Mouse (Mus musculus) Patski (cell line): ENCODE data around the gene Fyco1. TPM values are rescaled to one million over a fixed set of nuclear protein-coding genes. Genes with fewer than 3 reads are reported as not detected.
A peak's percentile ranks its signal among the peaks of the same experiment; 100 is the strongest.

Source experiments
- ATAC-seq: fragments of 100-300 bp; one replicate; pipeline ENCODE4 v1.8.0; 2021
- CTCF ChIA-PET: fragments of 350-600 bp; sonication (Branson Sonifier 250); formaldehyde crosslinking; loops from one replicate; lab custom pipeline; 2022; ENCODE audit warnings: inconsistent platforms; lab: Charles Lee
- POLR2A ChIA-PET: fragments of 350-600 bp; sonication (Branson Sonifier 250); formaldehyde crosslinking; loops from one replicate; lab custom pipeline; 2022; ENCODE audit warnings: antibody characterized with exemption, inconsistent platforms; lab: Charles Lee
- DNase-seq: peaks from one replicate; pipeline ENCODE4 v3.0.0-alpha.2; 2011; ENCODE audit warnings: low read depth, low spot score
- H3K27me3 ChIP-seq: fragments of 371-371 bp; one replicate; pipeline ENCODE4 v1.5.1; 2021
- CTCF ChIP-seq: fragments of 100-300 bp; IDR thresholded peaks from one replicate; pipeline ENCODE4 v1.5.1; 2021
- in situ Hi-C: fragments of 300-500 bp; cut with MboI; formaldehyde crosslinking; loops from 3 replicates; pipeline ENCODE4 v1.11.1; 2018; ENCODE audit warnings: low pct_unique_long_range_greater_than_20kb, mixed read lengths
- polyA plus RNA-seq: library from polyadenylated mRNA; unstranded; gene quantifications from one replicate; pipeline ENCODE4 v1.2.3, GENCODE M21; 2021

Fyco1 gene
- polyA plus RNA-seq = 22.6 TPM

DNA sequence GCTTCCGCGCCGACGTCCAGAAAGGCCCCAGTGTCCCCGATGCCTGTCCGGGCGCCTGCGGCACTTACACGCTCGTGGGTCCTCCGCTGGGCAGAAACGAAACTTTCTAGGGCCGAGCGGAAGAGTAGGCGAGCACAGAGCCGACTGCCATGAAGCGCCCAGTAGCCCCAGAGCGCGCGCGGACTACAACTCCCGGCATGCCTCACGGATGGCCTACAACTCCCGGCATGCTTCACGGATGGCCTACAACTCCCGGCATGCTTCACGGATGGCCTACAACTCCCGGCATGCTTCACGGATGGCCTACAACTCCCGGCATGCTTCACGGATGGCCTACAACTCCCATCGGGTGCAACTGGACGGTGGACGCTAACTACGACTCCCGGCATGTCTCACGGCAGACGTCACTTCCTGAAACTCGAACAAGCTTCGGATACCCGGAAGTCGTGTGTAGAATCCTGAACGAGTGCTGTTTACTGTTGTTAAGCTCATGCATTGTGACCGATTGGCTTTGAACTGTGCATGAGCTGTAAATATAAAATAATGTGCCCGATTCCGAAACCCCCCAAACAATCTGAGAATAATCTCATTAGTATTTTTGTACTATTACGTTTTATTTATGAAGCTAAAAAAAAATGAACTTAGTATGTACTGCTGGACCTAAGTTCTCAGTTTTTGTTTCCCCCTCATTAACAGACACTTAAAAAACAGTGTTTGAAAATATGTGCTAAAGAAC lies at the start of gene Fyco1:
TSS of gene Fyco1 (minus strand) at position 187 of the 736 bp plus-strand sequence.
- TF ChIP-seq CTCF = no peak
- in situ Hi-C loops = no loop called here
- no peaks in the 10 kb centered on the region for H3K27me3 ChIP-seq
- ChIA-PET POLR2A (no interaction called here), CTCF (no interaction called here)
- ATAC-seq = peak; percentile 91
- peak; percentile 57 for DNase-seq

DNA sequence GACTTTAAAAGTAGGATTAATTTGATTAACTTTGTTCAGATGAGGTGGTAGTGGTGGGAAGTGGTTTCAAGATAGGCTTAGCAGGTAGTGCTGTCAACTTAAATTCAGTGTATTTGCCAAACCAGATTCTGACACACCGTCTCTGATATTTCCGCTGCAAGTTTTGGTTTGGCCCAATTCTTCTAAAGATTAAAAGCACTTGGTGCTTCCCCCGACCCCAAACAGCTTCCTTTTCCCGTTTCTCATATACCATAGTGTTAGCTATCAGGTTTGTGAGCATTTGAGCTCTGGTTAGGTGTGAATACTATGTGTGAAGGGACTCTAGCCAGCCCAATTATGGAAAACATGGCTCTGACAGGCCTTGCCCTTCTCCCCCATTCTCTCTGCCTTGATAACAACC lies 20.4 kb upstream of the Fyco1 start:
- ATAC-seq = no peak
- POLR2A ChIA-PET = no interaction called here
- in situ Hi-C loops = no loop called here

DNA sequence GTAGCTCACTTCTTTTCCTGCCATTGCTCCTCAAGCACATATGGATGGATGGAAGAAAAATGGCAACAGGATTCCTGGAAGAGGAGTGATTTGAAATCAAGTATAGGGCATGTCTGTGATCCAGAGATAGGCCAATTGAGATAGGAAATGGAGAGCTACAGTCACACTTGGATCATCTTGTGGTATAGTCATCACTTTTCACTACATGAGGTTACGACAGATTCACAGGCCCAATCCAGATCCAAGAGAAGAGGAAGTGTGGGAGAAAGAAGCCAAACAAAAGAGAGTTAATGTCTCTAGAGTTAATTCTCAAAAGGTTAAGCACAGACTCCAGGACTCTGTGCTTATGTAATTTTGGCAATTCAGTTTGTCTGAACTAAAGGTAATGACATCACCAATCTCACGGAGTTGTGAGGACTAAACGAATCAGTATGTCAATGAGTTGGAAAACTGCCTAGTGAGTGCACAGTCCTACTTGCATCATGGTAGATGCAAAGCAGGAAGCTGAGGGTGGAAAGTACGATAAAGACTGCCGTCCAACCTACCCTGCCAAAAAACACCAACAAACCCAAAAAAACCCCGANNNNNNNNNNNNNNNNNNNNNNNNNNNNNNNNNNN lies 17.6 kb upstream of the Fyco1 start:
- DNase-seq = no peak
- no peaks in the 10 kb centered on the region for H3K27me3 ChIP-seq
- ChIA-PET CTCF (no interaction called here), POLR2A (no interaction called here)
- TF ChIP-seq CTCF = no peak
- no peak for ATAC-seq
- in situ Hi-C loops = no loop called here

More for the DNA sequence above, 20.4 kb upstream of the Fyco1 start:
- CTCF ChIA-PET = interaction anchor here (1.2 kb wide), 1 partner anchor 256 kb away, joined by 3 read pairs; no protein-coding TSS in a partner anchor
- H3K27me3 ChIP-seq = no peaks in the 10 kb centered on the region
- no peak for TF ChIP-seq CTCF
- DNase-seq = no peak

DNA sequence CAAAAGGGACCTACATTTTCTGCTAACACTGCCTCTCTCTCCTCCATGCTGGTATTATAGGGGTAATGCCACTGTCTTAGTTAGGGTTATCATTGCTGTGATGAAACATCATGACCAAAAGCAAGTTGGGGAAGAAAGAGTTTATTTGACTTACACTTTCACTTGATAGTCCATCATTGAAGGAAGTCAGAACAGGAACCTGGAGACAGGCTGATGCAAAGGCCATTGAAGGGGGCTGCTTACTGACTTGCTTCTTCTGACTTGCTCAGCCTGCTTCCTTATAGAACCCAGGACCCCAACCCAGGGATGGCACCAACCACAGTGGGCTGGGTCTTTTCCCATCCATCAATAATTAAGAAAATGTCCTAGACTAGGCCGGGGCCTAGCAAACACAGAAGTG lies 11.9 kb upstream of the Fyco1 start:
- in situ Hi-C loops = no loop called here
- no peak for DNase-seq
- POLR2A ChIA-PET = no interaction called here
- H3K27me3 ChIP-seq = peaks cover 6% of the 10 kb centered on the region
- TF ChIP-seq CTCF = no peak
- CTCF ChIA-PET = no interaction called here
- ATAC-seq = no peak

DNA sequence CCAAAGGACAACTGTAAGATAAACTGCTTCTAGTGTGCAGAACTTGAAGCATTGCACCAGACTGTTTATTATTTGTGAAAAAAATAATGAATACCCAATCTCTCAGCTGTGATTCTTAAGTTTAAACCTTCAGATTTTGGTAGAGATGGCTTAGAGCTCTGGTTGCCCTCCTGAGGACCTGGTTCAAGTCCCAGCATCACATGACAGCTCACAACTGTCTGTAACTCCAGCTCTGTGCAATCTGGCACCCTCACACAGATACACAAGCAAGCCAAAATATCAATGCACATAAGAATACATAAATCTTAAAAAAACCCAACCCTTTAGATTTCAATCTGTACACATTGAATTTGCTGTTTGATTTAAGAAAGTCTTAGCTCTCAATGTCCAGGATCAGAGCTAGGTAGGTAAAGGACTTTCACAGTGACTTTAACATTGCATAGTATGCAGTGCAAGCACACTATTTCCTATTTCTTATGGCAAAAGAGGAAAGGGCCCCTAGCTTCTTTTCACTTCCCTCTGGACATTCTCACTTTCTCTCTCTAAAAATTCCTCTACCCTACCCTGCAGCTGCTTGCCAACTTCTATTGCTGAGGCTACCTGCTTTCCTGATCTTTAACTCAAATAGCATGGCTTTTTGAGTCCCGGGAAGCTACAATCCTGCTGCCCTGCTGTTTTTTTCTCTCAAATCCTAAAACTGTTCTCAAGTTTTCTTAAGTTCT lies 11.4 kb upstream of the Fyco1 start:
- CTCF ChIA-PET = no interaction called here
- ATAC-seq (no peak), DNase-seq (no peak)
- H3K27me3 ChIP-seq = peaks cover 6% of the 10 kb centered on the region
- POLR2A ChIA-PET = no interaction called here
- in situ Hi-C loops = no loop called here
- no peak for TF ChIP-seq CTCF

DNA sequence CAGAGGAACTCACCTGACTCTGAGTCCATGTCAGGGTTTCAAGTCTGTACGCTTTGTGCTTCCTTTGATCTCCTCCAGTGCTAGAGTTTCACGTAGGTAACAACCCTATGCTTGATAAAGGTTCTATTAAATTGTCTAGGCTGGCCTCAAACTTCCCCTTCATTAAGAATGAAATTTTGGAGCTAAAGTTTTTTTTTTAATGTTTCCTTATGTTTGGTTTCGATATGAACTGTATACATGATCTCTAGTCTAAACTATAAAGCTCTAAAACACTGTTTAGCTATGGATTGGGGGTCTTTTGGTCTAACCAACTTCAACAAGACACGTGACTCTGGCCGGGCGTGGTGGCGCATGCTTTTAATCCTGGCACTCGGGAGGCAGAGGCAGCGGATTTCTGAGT lies 10.2 kb upstream of the Fyco1 start, which contains the start of gene Xcr1:
TSS of gene Xcr1 (minus strand) at position 101 of the 400 bp plus-strand sequence.
- TF ChIP-seq CTCF = no peak
- ATAC-seq (no peak), DNase-seq (no peak)
- CTCF ChIA-PET = no interaction called here
- peaks cover 6% of the 10 kb centered on the region for H3K27me3 ChIP-seq
- in situ Hi-C loops = no loop called here
- POLR2A ChIA-PET = no interaction called here

DNA sequence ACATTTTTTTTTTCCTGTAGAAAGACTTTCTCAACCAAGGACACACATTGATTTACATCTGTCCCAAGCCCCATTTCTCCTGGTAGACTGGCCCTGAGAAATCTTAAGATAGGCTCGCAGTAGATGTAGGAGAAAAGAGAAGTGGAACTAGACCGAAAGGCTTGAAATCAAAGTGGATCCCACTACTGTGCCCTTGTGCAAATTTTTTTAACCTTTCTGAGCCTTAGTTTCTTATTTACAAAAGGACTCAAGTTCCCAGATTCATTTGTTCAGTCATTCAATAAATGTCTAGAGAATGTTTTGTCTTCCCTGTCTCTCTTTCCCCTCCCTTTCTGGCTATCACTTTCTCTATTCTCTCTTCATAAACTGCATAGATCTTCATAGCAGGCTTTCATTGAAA lies 5.1 kb upstream of the Fyco1 start:
- TF ChIP-seq CTCF = no peak
- peaks cover 6% of the 10 kb centered on the region for H3K27me3 ChIP-seq
- ChIA-PET CTCF (no interaction called here), POLR2A (no interaction called here)
- DNase-seq (no peak), ATAC-seq (no peak)
- in situ Hi-C loops = no loop called here

DNA sequence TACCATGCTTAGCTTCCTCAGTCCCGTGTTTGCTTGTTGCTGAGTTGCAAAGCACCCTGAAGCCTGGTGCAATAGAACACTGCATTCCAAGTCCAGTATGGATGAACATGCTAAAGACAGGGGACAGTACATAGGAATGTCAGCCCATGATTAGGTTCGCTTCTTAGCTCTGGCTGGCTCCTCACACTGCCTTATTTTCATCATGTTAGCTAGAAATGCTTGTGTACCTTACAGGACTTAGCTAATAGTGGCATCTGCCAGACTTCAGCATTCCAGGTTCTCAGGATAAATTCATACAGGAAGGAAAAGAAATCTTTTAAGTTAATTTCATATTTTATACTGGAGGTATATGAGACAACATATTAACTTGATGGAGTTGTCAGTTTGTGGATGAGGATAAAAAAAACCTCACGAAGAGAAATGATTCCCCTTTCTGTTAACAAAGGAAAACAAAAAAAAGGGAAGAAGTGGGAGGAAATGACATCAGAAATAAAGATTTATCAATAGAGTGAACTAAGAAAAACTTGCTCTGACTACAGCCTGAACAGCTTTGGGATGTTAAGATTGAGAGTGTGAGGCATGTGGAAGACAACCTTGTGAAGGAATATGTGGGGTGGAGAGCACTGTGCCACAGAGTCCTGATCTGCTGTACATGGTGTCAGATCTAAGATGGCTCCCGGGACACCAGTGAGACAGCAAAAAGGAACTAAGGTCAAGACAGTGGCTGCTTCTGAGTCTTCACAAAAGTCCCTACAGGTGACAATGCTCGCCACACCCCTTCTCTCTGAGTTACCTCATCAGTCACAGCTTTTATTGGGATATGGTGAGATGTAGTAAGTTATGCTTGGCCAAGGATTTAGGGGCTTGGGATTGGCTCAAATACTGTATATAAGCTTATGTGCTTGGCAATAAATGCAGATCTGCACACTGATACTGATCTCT lies 1.0 kb upstream of the Fyco1 start:
- ChIA-PET POLR2A (interaction anchor here (0.5 kb wide), 1 partner anchor 423 kb away, joined by 3 read pairs; no protein-coding TSS in a partner anchor), CTCF (no interaction called here)
- TF ChIP-seq CTCF = no peak
- no peaks in the 10 kb centered on the region for H3K27me3 ChIP-seq
- in situ Hi-C loops = no loop called here
- no peak for ATAC-seq
- DNase-seq = no peak

DNA sequence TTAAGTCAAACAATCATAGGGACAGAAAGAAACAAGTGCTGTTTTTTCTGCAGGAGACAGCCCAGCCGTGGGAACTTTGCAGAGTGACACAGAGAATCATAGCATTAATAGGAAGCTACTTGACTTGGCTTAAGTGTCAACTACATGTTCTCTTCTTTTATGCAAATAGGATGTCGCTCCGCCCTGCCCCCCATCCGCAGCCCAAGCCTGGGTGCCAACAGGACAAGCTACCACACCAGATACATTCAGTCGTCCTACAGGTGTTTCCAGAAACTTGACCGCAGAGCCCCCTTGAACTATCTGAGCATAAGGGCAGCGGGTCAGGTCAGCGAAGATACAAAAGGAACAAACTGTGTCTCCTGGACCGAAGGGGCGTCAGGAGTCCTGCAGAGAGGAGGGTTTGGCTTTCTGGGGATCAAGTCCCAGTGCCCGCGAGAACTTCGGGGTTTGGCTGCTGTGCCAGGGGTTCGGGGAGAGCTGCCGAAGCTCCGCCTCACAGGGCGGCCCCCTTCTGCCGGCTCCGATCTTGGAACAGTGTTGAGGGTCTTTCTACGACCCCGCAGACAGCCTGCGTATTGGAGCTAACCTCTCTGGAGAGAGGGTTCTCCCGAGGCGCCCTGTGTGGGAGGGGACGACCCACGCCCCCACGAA lies 512 bp downstream of the Fyco1 start:
- peak; percentile 84 for ATAC-seq
- no peak for TF ChIP-seq CTCF
- ChIA-PET POLR2A (no interaction called here), CTCF (no interaction called here)
- DNase-seq = no peak
- in situ Hi-C loops = no loop called here
- H3K27me3 ChIP-seq = no peaks in the 10 kb centered on the region

DNA sequence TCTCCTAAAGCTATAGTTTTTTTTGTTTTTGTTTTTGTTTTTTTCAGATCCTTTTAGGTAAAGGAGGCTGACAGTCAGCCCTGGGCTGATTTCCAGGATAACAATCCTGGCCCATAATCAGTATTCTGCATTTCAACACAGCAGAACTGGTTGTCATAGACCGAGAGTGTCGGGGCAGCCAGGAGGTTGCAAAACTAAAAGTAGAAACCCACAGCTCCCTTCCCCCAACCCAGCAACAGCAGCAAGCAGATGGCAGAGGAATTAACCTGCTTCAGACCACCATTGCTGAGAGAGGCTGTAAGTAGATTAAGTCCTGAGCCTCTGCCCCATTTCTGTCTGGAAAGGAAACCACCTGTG lies 1.0 kb downstream of the Fyco1 start:
- TF ChIP-seq CTCF = no peak
- DNase-seq (no peak), ATAC-seq (peak; percentile 8)
- no peaks in the 10 kb centered on the region for H3K27me3 ChIP-seq
- ChIA-PET POLR2A (no interaction called here), CTCF (no interaction called here)
- in situ Hi-C loops = no loop called here
